Mouse (Mus musculus): ENCODE measurements at regions not wholly inside any gene's neighbourhood (a gene's known extent, or its start where the extent isn't known, plus 50 kb on each side); places are given as distances from the start of the nearest gene placed in this dataset.

DNA sequence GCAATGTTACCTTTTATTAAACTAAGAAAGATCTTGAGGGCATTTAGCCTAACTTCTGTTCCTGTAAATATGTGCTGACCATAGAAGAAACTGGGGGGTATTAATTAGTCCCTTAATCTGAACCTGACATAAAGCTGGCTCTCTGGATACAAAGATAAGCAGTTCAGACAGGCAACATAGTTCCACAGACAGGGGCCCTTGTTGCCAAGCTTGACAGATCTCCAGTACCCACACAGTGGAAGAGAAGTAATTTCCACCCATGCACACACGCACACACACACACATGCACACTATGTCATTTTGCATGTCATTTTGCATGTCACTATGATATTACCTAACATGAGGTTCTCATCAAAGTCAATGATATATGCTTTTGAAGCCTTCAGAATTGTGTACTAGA, 315.1 kb downstream of the Gm11361 start:
- dilution Hi-C loops (cut with MboI; ENCODE audit: extremely low pct_ligation_motif_present, extremely low pct_unique_long_range_greater_than_20kb, low sequenced_read_pairs) = no loop called here
- no peak overlapping the region for H3K4me3 ChIP-seq (replicated peaks in 1 of 3; ENCODE audit: low read depth in 2 of 3, low read length in 2 of 3, poor library complexity in 1 of 3)
- no peak overlapping the region for H3K27ac ChIP-seq (ENCODE audit: insufficient read depth, low read depth)
- no peaks in the 10 kb centered on the region for H3K9me3 ChIP-seq (replicated peaks; ENCODE audit: low read length)
- H3K27me3 ChIP-seq (replicated peaks) = no peaks in the 10 kb centered on the region
- no peak overlapping the region for H3K4me2 ChIP-seq (ENCODE audit: insufficient read depth, low read depth, poor library complexity, severe bottlenecking)
- H3K9ac ChIP-seq (ENCODE audit: insufficient read depth, low read depth) = no peak overlapping the region
- no peak for DNase-seq (ENCODE audit: extremely low read depth)
- H3K79me2 ChIP-seq (replicated peaks; ENCODE audit: control insufficient read depth, extremely low read depth, insufficient read depth, poor library complexity, severe bottlenecking) = no peaks in the 10 kb centered on the region
- in situ Hi-C loops (cut with MboI; ENCODE audit: low pct_ligation_motif_present, low pct_unique_long_range_greater_than_20kb, low sequenced_read_pairs) = no loop called here
- no peak for TF ChIP-seq JUND (conservative IDR thresholded peaks at IDR 0.05; ENCODE audit: low read depth, low read length)
- TF ChIP-seq SMC3 (IDR thresholded peaks at IDR 0.05; ENCODE audit: low read depth, low read length) = no peak
- TF ChIP-seq IRF4 (IDR thresholded peaks at IDR 0.05; ENCODE audit: low read depth, low read length) = no peak
- TF ChIP-seq HCFC1 (IDR thresholded peaks at IDR 0.05; ENCODE audit: low read depth, low read length) = no peak
- TF ChIP-seq SIN3A (IDR thresholded peaks at IDR 0.05; ENCODE audit: low read length) = no peak
- TF ChIP-seq ETS1 (conservative IDR thresholded peaks at IDR 0.05; ENCODE audit: low read depth, low read length) = no peak
- no peak for TF ChIP-seq NELFE (IDR thresholded peaks at IDR 0.05; ENCODE audit: low read depth, low read length)
- TF ChIP-seq MAZ (IDR thresholded peaks at IDR 0.05; ENCODE audit: low read depth, low read length) = no peak
- no peak for TF ChIP-seq BHLHE40 (IDR thresholded peaks at IDR 0.05; ENCODE audit: low read depth, low read length)
- no peak for TF ChIP-seq CHD1 (IDR thresholded peaks at IDR 0.05; ENCODE audit: low read depth, low read length)
- TF ChIP-seq ZKSCAN1 (IDR thresholded peaks at IDR 0.05; ENCODE audit: borderline replicate concordance, low read depth, low read length) = no peak
- TF ChIP-seq ZMIZ1 (IDR thresholded peaks at IDR 0.05; ENCODE audit: low read depth, low read length) = no peak
- H3K36me3 ChIP-seq (replicated peaks in 1 of 2; ENCODE audit: control insufficient read depth in 1 of 2, insufficient read depth in 1 of 2, low read length in 1 of 2) = no peaks in the 10 kb centered on the region
- H3K4me1 ChIP-seq (ENCODE audit: control insufficient read depth in 1 of 2, insufficient read depth in 2 of 2) = no peaks in the 10 kb centered on the region

DNA sequence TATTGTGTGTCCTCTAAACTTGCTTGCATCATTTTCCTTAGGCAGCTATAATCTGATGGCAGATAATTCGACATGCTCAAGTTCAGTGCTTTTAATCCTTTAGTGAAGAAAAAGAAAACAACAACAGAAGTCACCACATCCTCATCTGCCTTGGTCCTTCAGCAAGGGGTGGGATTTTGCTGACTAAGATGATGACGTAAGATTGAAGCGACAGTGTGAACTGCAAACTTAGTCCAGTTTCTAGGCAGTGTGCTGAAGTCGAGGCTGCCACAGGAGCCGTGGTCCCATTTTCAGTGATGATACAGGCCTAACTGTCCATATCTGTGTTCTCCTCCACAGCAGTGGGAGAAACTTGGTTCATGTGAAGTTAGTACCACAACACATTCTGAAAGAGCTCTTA, 314.4 kb downstream of the Gm11361 start:
- H3K27me3 ChIP-seq (replicated peaks) = no peaks in the 10 kb centered on the region
- no peaks in the 10 kb centered on the region for H3K79me2 ChIP-seq (replicated peaks; ENCODE audit: control insufficient read depth, extremely low read depth, insufficient read depth, poor library complexity, severe bottlenecking)
- TF ChIP-seq JUND (conservative IDR thresholded peaks at IDR 0.05; ENCODE audit: low read depth, low read length) (no peak), PAX5 (IDR thresholded peaks at IDR 0.05; ENCODE audit: low read length) (no peak), ZMIZ1 (IDR thresholded peaks at IDR 0.05; ENCODE audit: low read depth, low read length) (no peak), ZNF384 (IDR thresholded peaks at IDR 0.05; ENCODE audit: low read depth, low read length) (no peak), USF2 (conservative IDR thresholded peaks at IDR 0.05; ENCODE audit: low read depth, low read length) (no peak), MAFK (IDR thresholded peaks at IDR 0.05; ENCODE audit: insufficient replicate concordance, low read length) (peak; percentile 37; the same call in 1 of the 2 replicates), USF1 (IDR thresholded peaks at IDR 0.05; ENCODE audit: low read depth, low read length) (no peak)
- DNase-seq (ENCODE audit: extremely low read depth) = no peak
- in situ Hi-C loops (cut with MboI; ENCODE audit: low pct_ligation_motif_present, low pct_unique_long_range_greater_than_20kb, low sequenced_read_pairs) = no loop called here
- H3K9me3 ChIP-seq (replicated peaks; ENCODE audit: low read length) = no peaks in the 10 kb centered on the region
- no peaks in the 10 kb centered on the region for H3K36me3 ChIP-seq (replicated peaks in 1 of 2; ENCODE audit: control insufficient read depth in 1 of 2, insufficient read depth in 1 of 2, low read length in 1 of 2)
- no peaks in the 10 kb centered on the region for H3K4me1 ChIP-seq (ENCODE audit: control insufficient read depth in 1 of 2, insufficient read depth in 2 of 2)
- H3K4me3 ChIP-seq (replicated peaks in 1 of 3; ENCODE audit: low read depth in 2 of 3, low read length in 2 of 3, poor library complexity in 1 of 3) = no peak overlapping the region
- dilution Hi-C loops (cut with MboI; ENCODE audit: extremely low pct_ligation_motif_present, extremely low pct_unique_long_range_greater_than_20kb, low sequenced_read_pairs) = no loop called here
- no peak overlapping the region for H3K9ac ChIP-seq (ENCODE audit: insufficient read depth, low read depth)
- no peak overlapping the region for H3K27ac ChIP-seq (ENCODE audit: insufficient read depth, low read depth)
- H3K4me2 ChIP-seq (ENCODE audit: insufficient read depth, low read depth, poor library complexity, severe bottlenecking) = no peak overlapping the region

All from CH12.LX (cell line).